Mouse (Mus musculus) lung, embryonic 16.5 days (tissue): ENCODE measurements at regions not wholly inside any gene's neighbourhood (a gene's known extent, or its start where the extent isn't known, plus 50 kb on each side); places are given as distances from the start of the nearest gene placed in this dataset.
A peak's percentile ranks its signal among the peaks of the same experiment; 100 is the strongest.

ENCODE experiments used
- ATAC-seq: fragments of 200-750 bp; cut with Nextera tagmentation; 2 replicates; pipeline ENCODE4 v1.8.0; 2017; ENCODE audit warnings: low read depth, mild to moderate bottlenecking, moderate library complexity
- H3K27ac ChIP-seq: fragments of 300-500 bp; sonication (generic); 2 replicates; pipeline ENCODE4 v1.5.1; 2014; ENCODE audit warnings: mild to moderate bottlenecking, control low read depth, low read length
- H3K27me3 ChIP-seq: fragments of 300-500 bp; sonication (generic); 2 replicates; pipeline ENCODE4 v1.6.1; 2014; ENCODE audit warnings: low read depth, low read length, mixed read lengths; ENCODE audit not compliant: control insufficient read depth, insufficient read depth
- H3K36me3 ChIP-seq: fragments of 300-500 bp; sonication (generic); 2 replicates; pipeline ENCODE4 v1.6.1; 2014; ENCODE audit warnings: low read length; ENCODE audit not compliant: control insufficient read depth, insufficient read depth
- H3K4me1 ChIP-seq: fragments of 300-500 bp; sonication (generic); replicated peaks from 2 replicates; pipeline ENCODE4 v1.6.1; 2014; ENCODE audit warnings: low read length, mixed read lengths; ENCODE audit not compliant: control insufficient read depth, insufficient read depth
- H3K4me2 ChIP-seq: fragments of 300-500 bp; sonication (generic); 2 replicates; pipeline ENCODE4 v1.6.1; 2014; ENCODE audit warnings: low read depth, low read length, control low read depth
- H3K4me3 ChIP-seq: fragments of 300-500 bp; sonication (generic); 2 replicates; pipeline ENCODE4 v1.5.1; 2014; ENCODE audit warnings: mild to moderate bottlenecking, low read length, control low read depth
- H3K9ac ChIP-seq: fragments of 300-500 bp; sonication (generic); 2 replicates; pipeline ENCODE4 v1.6.1; 2014; ENCODE audit warnings: low read length, control low read depth
- H3K9me3 ChIP-seq: fragments of 300-500 bp; sonication (generic); 2 replicates; pipeline ENCODE4 v1.6.1; 2016; ENCODE audit warnings: low read length; ENCODE audit not compliant: control insufficient read depth
- WGBS: fragments of 180-500 bp; shearing (Covaris S2); extraction: QIAGEN DNeasy Blood & Tissue Kit; methylation state at CpG from one replicate; pipeline ENCODE4 v1.1.7; 2014; 5-methylcytosine and 5-hydroxymethylcytosine counted together

DNA sequence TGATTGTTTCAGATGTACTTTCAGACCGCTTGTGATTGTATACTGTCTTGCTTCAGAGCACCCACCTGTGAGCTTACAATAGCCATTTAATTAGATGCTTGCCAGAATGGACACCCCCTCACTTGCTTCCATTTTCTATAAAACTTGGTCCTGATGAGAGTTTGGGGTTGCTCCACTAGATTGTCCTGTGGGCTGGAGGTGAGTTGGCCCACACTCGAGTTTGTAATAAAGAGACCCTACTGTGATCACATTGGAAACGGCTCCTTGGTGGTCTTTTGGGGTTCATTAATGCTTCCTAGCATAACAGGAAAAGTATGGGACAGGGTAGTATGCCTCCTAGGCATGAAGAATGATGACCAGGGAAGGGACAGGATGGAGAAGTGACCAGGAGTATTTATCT lies 98.8 kb upstream of the Zfp648 start:
- H3K4me3 ChIP-seq: no peak overlapping the region
- no peak for ATAC-seq
- WGBS: 86% methylated on average over 3 of the region's 3 CpGs
- no peaks in the 10 kb centered on the region for H3K27me3 ChIP-seq
- H3K36me3 ChIP-seq: no peaks in the 10 kb centered on the region
- H3K9me3 ChIP-seq: no peaks in the 10 kb centered on the region
- peaks cover 5% of the 10 kb centered on the region; the same call in 1 of the 2 replicates for H3K4me1 ChIP-seq
- H3K9ac ChIP-seq: no peak overlapping the region
- H3K4me2 ChIP-seq: no peak overlapping the region
- peak overlapping the region; percentile 55 for H3K27ac ChIP-seq

GRCm38 (mm10) chr1:154102871-154103596 lies 98.0 kb upstream of the Zfp648 start:
- no peaks in the 10 kb centered on the region for H3K36me3 ChIP-seq
- H3K27ac ChIP-seq: peak overlapping the region; percentile 55
- ATAC-seq: peak; percentile 92
- no peak overlapping the region for H3K9ac ChIP-seq
- H3K4me2 ChIP-seq: 0 out of 2 replicates have a peak overlapping the region, but pooled peaks have one; percentile 6
- peaks cover 5% of the 10 kb centered on the region; the same call in 1 of the 2 replicates for H3K4me1 ChIP-seq
- H3K4me3 ChIP-seq: no peak overlapping the region
- H3K9me3 ChIP-seq: no peaks in the 10 kb centered on the region
- H3K27me3 ChIP-seq: no peaks in the 10 kb centered on the region
- 35% methylated on average over 15 of the region's 15 CpGs for WGBS

GRCm38 (mm10) chr1:154103597-154103923 lies 97.4 kb upstream of the Zfp648 start:
- Histone ChIP-seq H3K4me1 (peaks cover 5% of the 10 kb centered on the region; the same call in 1 of the 2 replicates), H3K4me3 (no peak overlapping the region), H3K9me3 (no peaks in the 10 kb centered on the region), H3K36me3 (no peaks in the 10 kb centered on the region), H3K27me3 (no peaks in the 10 kb centered on the region), H3K4me2 (no peak overlapping the region), H3K27ac (peak overlapping the region; percentile 55), H3K9ac (no peak overlapping the region)
- no peak for ATAC-seq
- WGBS: 67% methylated on average over 5 of the region's 5 CpGs

DNA sequence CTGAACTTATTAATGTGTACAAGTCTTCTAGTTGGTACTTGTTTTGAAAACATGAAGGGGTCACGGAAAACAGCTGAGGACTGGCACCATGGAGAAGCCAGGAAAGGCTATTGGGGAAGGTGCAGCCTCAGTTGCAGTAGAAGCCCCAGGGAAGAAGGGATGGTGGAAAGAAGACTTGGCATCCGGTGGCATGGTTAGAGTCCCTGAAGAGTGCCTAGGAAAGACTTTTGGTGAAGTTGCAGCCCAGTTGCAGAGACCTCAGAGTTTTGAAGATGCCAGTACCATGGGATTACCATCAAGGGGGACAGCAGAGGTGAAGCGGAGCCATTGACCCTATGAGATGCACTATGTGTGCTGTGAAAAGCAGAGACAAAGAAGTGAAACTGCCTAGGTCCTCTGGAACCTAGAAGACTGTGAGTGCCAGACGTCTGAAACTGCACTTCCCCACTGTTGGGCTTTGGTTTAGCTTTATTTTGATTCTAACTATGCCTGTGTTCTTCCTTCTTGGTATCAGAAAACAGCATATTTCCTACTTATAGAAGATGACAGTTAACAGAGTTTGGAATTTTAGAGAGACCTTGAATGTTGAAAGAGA lies 96.9 kb upstream of the Zfp648 start:
- no peak overlapping the region for H3K27ac ChIP-seq

GRCm38 (mm10) chr1:154104779-154105178 lies 96.2 kb upstream of the Zfp648 start:
- no peak overlapping the region for H3K4me2 ChIP-seq
- H3K4me1 ChIP-seq: peaks cover 5% of the 10 kb centered on the region; the same call in 1 of the 2 replicates
- no peak overlapping the region for H3K9ac ChIP-seq
- H3K27ac ChIP-seq: no peak overlapping the region
- H3K36me3 ChIP-seq: no peaks in the 10 kb centered on the region
- H3K27me3 ChIP-seq: no peaks in the 10 kb centered on the region
- H3K4me3 ChIP-seq: no peak overlapping the region
- ATAC-seq: no peak
- 40% methylated on average over 1 of the region's 1 CpGs for WGBS
- no peaks in the 10 kb centered on the region for H3K9me3 ChIP-seq

More for the DNA sequence above, 96.9 kb upstream of the Zfp648 start:
- ATAC-seq: no peak
- H3K4me2 ChIP-seq: no peak overlapping the region
- H3K9ac ChIP-seq: no peak overlapping the region
- H3K4me1 ChIP-seq: peaks cover 5% of the 10 kb centered on the region; the same call in 1 of the 2 replicates
- no peaks in the 10 kb centered on the region for H3K9me3 ChIP-seq
- WGBS: 76% methylated on average over 4 of the region's 4 CpGs
- H3K27me3 ChIP-seq: no peaks in the 10 kb centered on the region
- H3K4me3 ChIP-seq: no peak overlapping the region
- H3K36me3 ChIP-seq: no peaks in the 10 kb centered on the region

DNA sequence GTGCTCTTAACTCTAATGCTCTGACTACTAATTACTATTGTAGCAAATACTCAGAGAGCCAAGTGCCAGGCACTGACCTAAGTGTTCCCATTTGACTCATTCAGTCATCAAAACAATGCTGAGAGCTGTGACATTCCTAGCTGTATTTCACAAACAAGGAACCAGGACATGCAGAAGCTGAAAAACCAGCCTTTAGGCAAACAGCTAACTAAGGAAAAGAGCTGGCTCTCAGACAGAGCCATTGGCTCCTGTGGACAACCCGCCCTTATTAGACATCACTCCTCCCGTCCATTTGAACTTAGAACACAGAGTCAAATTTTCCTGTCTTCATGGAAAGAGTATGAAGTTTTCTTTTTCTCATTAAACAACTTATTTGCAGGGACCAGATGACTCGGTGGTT lies 88.5 kb upstream of the Zfp648 start:
- Histone ChIP-seq H3K4me2 (no peak overlapping the region), H3K4me3 (no peak overlapping the region), H3K4me1 (peaks cover 12% of the 10 kb centered on the region), H3K9ac (no peak overlapping the region), H3K9me3 (no peaks in the 10 kb centered on the region), H3K36me3 (no peaks in the 10 kb centered on the region), H3K27me3 (no peaks in the 10 kb centered on the region), H3K27ac (no peak overlapping the region)
- 52% methylated on average over 3 of the region's 3 CpGs for WGBS
- ATAC-seq: peak; percentile 48; the same call in 1 of the 2 replicates

GRCm38 (mm10) chr1:154113291-154114050 lies 87.5 kb upstream of the Zfp648 start:
- Histone ChIP-seq H3K4me3 (no peak overlapping the region), H3K9me3 (no peaks in the 10 kb centered on the region), H3K27ac (no peak overlapping the region), H3K27me3 (no peaks in the 10 kb centered on the region), H3K4me2 (no peak overlapping the region), H3K36me3 (no peaks in the 10 kb centered on the region), H3K4me1 (peaks cover 21% of the 10 kb centered on the region), H3K9ac (no peak overlapping the region)
- 78% methylated on average over 12 of the region's 12 CpGs for WGBS
- ATAC-seq: no peak

GRCm38 (mm10) chr1:154116188-154116710 lies 84.7 kb upstream of the Zfp648 start:
- 63% methylated on average over 7 of the region's 7 CpGs for WGBS
- Histone ChIP-seq H3K36me3 (no peaks in the 10 kb centered on the region), H3K9ac (no peak overlapping the region), H3K27me3 (no peaks in the 10 kb centered on the region), H3K4me3 (no peak overlapping the region), H3K9me3 (no peaks in the 10 kb centered on the region), H3K4me2 (no peak overlapping the region), H3K27ac (no peak overlapping the region), H3K4me1 (peaks cover 30% of the 10 kb centered on the region)
- no peak for ATAC-seq

DNA sequence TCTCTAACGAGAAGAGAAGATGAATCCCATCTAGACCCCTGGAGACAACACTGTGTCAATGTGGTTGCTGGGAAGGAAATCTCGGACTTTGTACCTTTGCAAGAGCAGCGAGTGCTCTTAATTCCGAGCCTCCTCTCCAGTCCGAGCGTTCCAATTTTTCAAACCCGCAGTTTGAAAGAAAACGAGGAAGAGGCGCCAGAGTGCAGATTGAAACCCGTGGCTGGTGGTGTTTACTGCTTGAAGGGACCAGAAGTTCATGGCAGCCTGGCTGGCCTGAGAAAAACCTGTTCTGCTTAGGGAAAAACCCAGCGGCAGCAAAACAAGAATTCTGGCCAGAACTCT lies 83.7 kb upstream of the Zfp648 start:
- H3K27me3 ChIP-seq: no peaks in the 10 kb centered on the region

More for the DNA sequence above, 83.7 kb upstream of the Zfp648 start:
- no peaks in the 10 kb centered on the region for H3K9me3 ChIP-seq
- no peak for ATAC-seq
- peak overlapping the region; percentile 21; the same call in 1 of the 2 replicates for H3K9ac ChIP-seq
- peaks cover 26% of the 10 kb centered on the region for H3K4me1 ChIP-seq
- H3K36me3 ChIP-seq: no peaks in the 10 kb centered on the region
- H3K4me2 ChIP-seq: peak overlapping the region; percentile 48
- H3K27ac ChIP-seq: peak overlapping the region; percentile 46; the same call in 1 of the 2 replicates
- H3K4me3 ChIP-seq: peak overlapping the region; percentile 27; the same call in 1 of the 2 replicates
- WGBS: 22% methylated on average over 11 of the region's 11 CpGs
